Mouse (Mus musculus): ENCODE measurements around the gene Ttbk2.

- TF ChIP-seq TAL1 (IDR thresholded peaks at IDR 0.05; ENCODE audit: low read length) (no peak), GATA1 (IDR thresholded peaks at IDR 0.05; ENCODE audit: low read length) (no peak)
These were observed 143.4 kb downstream of the Ttbk2 start for GRCm38 (mm10) chr2:120707041-120707440.
